Mouse (Mus musculus) G1E-ER4 (cell line): ENCODE results near the gene Casr. TPM values are rescaled to one million over a fixed set of nuclear protein-coding genes. Genes with fewer than 3 reads are reported as not detected.
A peak's percentile ranks its signal among the peaks of the same experiment; 100 is the strongest.

Source experiments
- GATA1 ChIP-seq: IDR thresholded peaks from one replicate; pipeline ENCODE4 v1.8.0; 2012; ENCODE audit warnings: low read length, inconsistent platforms
- polyA plus RNA-seq: library from polyadenylated mRNA; stranded (reverse); fragments of >175 nt; gene quantifications from 2 replicates; pipeline ENCODE4 v1.2.3, GENCODE M21; 2012

Gene Casr
- polyA plus RNA-seq = not detected in 2 replicates

DNA sequence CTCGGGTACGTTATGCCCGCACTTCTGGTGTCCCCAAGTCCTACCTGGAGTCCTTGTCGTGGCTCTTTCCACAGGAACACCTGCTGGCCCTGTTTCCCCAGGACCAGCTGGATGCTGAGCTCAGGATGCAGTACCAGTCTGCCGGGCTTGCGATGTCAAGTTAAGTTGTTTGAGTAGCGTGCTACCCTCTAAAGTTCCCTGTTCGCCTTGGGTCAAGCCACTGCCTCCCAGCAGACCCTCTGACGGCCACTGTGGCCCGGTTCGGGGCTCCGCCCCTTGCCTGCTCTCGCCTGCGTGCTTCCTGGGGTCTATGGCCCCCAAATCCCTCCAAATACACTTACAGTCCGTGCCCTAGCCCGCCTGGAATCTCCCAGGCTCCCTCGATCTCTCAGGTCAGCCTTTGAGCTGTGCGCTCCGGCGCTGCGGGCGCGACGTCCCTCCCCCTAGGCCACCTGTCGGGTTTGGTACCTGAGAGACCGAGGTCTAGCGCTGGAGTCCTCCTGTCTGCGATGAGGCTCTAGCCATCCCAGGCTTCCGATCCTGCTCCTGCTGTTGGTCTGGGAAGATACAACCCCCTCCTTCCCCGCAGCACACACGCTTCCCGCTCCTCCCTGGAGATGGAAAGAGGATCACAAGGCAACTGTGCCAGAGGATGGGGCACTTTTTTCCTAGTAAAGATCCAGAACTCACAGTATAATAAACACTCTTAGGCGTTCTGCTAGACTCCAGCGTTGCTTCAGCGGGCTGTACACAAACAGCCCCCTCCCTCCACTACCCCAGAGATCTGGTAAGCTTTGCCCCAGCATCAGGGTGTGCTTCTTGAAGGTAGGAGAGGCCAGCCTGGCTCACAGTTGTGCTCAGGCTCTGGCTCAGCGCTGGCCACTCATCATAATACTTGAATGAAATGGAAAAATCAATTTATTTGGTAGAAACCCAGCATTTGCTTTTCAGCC, at the start of gene Casr:
Casr (minus strand) TSS at position 756 of the 953 bp plus-strand sequence.
- no peak for TF ChIP-seq GATA1

DNA sequence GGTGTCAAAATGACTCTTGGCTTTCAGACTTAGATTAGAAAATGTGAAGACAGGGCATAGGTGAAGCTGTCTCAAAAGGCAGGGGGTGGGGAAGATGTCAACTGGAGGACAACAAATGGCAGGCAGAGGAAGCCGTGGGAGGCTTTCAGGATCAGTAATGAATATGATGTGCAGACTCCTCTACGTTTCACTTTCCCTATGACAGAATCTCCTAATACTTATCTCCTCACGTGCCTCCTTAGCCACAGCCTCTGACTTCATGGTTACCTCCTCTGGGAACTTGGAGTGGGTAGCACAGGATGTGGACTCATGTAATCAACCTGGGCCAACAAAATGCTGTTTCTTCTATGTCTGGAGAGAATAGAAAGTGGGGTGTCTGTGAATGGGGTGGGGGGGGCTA, 40.7 kb upstream of the Casr start:
- no peak for TF ChIP-seq GATA1

DNA sequence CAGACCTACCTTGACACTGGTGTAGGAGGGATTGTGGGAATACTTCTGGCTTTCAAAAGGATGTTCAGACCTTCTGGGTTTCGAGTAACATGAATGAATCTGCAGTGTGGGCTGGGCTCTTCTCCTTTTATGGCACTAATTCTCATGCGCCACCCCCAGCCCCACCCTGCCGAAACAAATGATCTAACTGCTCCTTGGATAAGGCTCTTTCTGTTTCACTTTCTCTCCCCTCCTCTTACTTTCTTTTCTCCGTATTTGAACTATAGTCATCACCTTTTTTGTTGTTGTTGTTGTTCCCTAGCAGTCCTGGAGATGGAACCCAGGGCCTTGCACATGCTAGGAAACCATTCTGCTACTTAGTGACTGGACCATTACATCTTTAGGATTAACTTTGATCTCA, 36.3 kb upstream of the Casr start:
- no peak for TF ChIP-seq GATA1

DNA sequence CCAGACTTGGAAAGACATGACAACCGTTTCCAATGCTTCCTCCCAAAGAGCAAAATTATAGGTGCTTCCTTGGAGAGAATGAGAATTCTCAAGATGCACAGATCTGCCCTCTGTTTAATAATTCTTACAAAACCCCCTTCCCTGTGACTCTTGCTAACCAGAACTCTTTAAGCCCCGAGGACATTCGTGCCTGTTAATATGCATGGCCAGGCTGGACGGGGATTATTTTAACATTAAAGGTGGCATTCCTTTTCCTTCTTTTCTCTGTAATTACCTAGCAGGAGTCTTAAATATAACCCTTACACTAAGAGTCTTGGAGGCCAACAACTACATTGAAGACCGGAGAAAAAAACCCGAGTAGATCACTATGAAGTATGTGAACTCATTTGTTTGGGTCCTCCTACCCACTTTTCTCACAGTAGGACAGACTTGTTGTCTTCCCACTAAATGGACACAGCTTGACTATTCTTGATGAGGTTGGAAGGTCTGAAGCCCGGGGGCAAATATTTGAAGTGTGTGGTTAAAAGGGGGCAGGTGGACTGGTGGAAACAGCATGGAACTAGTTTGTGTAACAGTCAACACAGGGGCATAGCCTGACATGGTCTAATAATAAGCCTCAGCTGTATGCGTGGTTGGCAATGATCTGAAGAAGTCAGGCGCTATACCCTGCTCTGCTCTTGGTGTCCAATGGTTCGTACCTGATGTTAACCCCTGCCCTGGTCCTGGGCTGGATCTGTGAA, 34.9 kb upstream of the Casr start:
- TF ChIP-seq GATA1 = no peak

DNA sequence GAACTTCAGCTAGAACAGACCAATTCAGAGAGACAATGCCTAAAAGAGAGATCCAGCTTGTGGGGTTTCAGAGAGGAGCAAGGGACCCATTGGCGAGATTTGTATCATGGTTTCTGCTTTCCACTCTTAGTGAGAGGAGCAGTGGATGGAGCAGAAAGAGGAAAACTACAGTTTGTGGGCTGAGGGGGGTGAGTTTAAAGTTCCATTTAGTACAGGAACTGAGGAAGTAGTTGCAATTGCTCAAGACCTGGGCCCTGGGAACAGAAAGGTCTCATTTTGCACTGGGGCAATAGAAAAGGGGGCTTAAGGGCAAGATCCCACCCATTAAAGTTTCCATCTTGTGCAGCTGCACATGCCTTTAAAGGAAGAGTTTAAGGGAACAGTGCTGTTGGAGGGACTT, 28.0 kb upstream of the Casr start:
- TF ChIP-seq GATA1 = no peak

DNA sequence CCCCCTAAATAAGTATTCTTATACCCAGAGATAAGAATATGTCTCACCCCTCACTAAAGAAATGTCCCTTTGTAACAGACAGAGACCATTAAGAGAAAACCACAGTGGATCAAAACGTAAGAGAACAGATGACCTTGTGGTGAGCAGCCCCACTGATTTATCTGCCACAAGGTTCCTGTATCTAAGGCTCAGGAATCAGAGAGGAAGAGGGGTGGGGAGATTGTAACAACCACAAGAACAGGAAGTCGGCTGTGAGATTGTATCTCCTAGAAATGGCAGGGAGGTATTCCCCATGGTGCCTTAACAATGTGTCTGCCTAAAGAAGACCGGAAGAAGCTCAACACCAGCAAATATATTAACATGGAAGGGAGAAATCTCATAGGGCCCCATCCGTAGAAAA, 26.0 kb upstream of the Casr start:
- TF ChIP-seq GATA1 = peak; percentile 80

DNA sequence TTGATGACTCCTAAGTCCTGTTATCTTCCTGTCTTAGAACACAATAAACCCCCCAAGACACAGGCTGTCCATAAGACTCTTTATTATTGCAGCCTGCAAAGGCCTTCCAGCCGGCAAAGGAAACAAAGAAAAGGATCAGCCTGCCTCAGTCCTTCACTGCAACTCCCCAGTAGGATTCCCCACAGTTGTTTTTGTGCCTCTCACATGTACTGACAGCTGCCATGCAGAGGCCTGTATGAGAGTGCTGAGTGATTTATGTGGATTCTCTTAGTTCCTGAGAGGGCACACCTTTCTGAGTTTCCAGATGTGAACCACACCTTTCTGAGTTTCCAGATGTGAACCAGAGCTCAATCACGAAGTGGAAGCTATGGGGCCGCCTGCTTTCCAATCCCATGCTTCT, 20.1 kb upstream of the Casr start:
- TF ChIP-seq GATA1 = no peak

DNA sequence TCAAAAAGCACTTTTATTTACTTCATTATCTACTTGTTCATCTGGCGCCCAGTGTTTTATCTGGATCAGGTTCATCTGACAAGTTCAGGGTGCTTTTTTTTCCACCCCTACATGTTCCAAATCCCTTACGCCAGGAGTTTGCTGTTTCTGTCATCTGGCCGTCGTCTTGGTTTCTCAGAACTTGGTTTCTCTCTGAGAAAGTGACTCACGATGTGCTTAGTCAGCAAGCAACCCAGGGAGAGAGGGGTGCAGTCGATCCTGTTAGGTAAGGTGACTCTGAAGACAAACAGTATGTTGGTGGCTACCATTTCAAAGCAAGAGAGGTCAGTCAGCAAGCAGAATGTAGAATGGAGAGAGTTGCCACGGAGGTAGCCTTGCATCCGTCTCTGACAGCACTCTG, 10.0 kb upstream of the Casr start:
- no peak for TF ChIP-seq GATA1

DNA sequence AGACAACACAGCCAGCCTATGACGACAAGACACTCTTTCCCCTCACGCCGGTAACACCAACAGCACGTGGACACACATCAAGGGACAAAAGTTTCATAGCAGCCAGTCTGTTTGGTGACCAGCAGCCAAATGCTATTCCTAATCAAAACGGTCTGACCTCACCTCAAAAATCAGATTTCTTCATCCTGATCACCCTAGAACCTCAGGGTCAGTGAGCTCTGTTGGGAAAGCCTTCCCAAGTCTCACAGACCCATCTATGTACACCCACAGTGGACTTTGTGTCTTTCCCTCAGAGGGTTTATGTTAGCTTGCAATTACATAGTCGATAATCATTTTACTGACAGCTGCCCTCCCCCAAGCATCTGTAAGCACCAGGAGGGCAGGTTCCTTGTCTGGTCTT, 2.4 kb downstream of the Casr start:
- TF ChIP-seq GATA1 = no peak

DNA sequence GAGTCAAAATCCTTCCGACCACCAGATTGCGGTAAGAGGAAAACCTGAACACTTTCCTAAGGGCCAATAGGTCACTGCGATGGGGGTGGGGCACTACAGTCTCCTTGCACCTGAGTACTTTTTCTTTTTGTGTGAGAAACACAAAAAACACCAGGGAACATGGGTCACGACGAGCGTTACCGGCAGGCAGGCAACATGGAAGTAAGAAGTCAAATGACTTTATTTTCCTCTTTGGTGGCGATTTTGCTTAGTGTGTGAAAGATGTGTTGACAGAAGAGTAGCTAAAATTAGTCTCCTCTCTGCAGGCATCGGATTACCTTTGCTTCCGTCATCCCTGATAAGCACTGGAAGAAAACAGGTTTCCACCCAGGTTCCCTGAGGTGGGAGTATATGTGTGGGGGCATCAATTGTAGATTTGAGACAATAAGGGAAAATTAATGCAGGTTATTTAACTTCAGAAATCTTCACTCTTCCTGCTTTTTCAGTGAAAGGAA, 6.2 kb downstream of the Casr start:
- no peak for TF ChIP-seq GATA1

DNA sequence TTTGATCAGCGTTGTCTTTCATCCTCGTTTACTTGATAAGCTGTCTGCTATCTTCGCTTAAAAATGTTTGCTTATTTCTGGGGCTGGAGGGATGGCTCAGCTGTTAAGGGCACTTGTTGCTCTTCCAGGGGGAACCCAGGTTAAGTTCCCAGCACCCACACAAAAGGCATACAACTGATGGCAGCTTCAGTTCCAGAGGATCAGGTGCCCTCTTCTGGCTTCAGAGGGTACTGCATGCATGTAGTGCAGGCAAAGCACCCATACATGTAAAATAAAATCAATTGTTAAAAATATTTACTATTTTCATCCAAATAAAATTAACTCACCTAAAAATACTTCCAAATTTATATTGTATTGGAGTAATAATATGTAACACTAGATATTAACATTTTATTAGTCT, 8.3 kb downstream of the Casr start:
- TF ChIP-seq GATA1 = no peak

DNA sequence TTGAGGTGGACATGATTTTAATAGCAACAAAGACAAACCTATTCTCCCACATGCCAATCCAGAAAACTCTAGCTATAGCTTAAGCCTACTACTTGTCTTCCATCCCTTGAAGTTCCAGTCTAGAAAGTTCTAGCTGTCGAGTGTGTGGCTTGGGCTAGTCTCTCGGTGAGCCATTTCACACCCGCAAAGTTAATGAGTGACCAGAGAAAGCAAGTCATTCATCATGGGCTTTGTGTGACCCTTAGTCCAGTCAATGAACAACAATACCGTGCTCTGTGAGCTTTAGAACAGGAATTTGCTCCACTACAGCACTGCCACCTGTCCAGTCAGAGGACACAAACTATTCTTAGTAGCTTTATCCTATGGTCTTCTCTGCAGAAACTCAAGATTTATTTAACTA, 16.6 kb downstream of the Casr start:
- no peak for TF ChIP-seq GATA1

DNA sequence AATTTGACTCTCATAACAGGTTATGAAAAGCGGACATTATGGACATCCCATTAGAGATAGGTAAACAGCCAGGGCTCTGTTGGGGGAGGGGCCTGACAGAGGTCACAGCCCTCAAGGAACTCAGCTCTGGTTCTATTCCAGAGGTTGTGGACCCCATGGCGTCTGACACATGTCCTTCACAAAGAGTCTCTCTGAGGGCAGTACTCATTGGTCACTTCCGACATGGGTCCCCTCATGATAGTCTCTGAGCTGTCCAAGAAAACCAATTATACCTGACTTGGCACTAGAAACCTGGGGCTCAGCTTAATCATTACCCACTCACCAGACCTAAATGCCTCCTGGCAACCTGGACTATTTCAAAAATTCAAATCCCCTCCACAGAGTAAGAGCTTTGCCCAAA, 18.9 kb downstream of the Casr start:
- no peak for TF ChIP-seq GATA1

DNA sequence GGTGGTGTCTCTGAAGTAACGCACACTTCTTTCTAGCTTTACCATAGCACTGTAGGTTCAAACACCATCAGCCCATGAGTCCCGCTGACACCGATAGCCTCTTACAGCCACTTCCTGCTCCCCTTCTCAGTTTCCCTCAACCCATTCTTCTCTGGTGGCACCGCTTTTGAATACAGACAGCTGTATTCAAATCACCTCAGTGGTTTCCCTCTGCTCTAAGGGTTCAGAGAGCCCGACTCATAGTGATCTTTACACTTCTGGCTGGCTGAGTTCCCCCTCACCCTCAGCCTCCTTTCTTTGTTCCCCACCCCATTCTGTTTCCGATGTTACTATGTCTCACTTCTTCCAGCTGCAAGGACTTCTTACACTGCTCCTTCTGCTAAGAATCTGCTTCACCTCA, 21.1 kb downstream of the Casr start:
- no peak for TF ChIP-seq GATA1

DNA sequence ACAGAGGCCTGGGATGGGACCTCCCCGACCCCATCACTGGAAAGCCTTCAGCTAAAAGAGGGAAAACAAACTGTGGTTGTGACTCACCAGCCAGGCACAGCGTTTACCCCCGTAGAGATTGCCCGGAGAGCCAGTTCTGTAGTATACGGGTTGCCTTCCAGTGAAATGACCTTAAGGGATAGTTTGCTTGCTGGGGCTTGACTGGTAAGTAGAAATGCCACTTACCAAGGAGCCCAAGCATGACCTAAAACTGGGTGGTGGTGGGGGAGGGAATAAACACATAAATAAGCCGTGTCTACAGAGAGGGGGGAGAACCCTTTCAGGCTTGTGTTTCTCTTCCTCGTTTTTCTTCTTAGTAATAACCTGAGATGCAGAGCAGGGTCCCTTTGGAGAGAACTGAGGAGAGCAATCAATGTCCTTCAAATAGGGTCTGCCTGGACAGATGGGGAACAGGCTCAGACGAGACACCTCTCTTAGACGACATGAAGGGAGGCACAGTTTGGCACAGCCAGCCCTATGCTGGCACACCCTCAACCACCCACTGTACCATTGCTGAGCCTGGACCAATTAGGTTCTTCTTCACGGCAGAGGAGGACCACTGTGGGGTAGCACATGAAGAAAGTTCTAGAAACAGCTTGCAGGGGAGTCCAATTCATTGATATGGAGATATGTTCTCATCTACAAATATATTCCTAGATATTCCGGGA, 28.8 kb downstream of the Casr start:
- no peak for TF ChIP-seq GATA1

DNA sequence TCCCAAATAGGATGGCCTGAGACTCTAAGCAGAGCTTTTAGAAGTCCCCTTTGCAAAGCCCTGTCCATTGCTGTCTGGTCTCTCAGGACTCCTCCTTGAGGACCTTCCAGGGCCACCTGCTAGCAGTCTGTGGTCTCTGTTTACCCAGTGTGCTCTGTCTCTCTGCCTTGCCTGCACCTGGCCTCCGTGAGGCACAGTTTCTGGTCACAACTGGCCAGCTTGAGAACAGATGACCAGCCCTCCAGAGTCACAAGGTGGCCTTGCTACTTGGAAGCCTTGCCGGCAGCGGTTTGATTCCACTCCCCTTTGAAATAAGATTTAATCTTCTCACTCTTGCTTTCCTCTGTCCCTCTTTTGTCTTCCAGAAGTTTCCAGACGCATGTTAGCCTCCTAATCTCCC, 29.9 kb downstream of the Casr start:
- TF ChIP-seq GATA1 = no peak

DNA sequence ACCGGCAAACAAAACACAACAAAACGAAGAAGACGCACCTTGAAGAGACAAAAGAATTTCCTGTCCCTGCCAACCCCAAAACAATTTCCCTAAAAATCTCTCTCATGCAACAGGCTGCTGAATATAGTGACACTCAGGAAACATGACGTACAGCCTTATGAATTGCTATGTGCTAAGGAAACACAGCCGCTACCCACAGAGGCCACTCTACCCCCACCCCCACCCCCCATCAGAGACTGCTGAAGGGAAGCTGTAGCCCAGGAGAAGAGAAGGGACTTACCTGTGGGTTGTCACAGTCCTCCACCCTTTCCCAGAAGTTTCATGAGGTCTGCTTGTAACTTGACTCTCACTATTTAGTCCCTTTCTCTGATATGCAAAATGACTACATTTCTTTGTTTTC, 30.3 kb downstream of the Casr start:
- TF ChIP-seq GATA1 = no peak
